Mouse (Mus musculus) T-cell, adult 2 months (primary cell): ENCODE data around the gene Paqr7.
A peak's percentile ranks its signal among the peaks of the same experiment; 100 is the strongest.
"Not testable (repeated sequence)": the region's sequence is repeated elsewhere in the genome, so short reads cannot be mapped to it uniquely, and the experiment has no call there.

Source experiments
- DNase-seq: peaks from one replicate; pipeline ENCODE4 v3.0.0; 2022; ENCODE audit warnings: low spot score

Gene Paqr7

GRCm38 (mm10) chr4:134473764-134474163 lies 22.7 kb upstream of the Paqr7 start:
- DNase-seq: no peak

GRCm38 (mm10) chr4:134474240-134474639 lies 22.3 kb upstream of the Paqr7 start:
- DNase-seq: no peak

GRCm38 (mm10) chr4:134476899-134477298 lies 19.6 kb upstream of the Paqr7 start:
- DNase-seq: no peak

GRCm38 (mm10) chr4:134478031-134478430 lies 18.5 kb upstream of the Paqr7 start:
- peak; percentile 92 for DNase-seq

- DNase-seq: no peak
Measured at GRCm38 (mm10) chr4:134479839-134480238, 16.7 kb upstream of the Paqr7 start.

- peak; percentile 68 for DNase-seq
Measured at GRCm38 (mm10) chr4:134480864-134481263, 15.6 kb upstream of the Paqr7 start.

- DNase-seq: no peak
Measured at GRCm38 (mm10) chr4:134481270-134481669, 15.2 kb upstream of the Paqr7 start.

GRCm38 (mm10) chr4:134482442-134482841 lies 14.1 kb upstream of the Paqr7 start:
- DNase-seq: no peak

- DNase-seq: no peak
Measured at GRCm38 (mm10) chr4:134483078-134483688, 13.3 kb upstream of the Paqr7 start.

- no peak for DNase-seq
Measured at GRCm38 (mm10) chr4:134483696-134484095, 12.8 kb upstream of the Paqr7 start.

GRCm38 (mm10) chr4:134484231-134484630 lies 12.3 kb upstream of the Paqr7 start:
- DNase-seq: no peak

- DNase-seq: no peak
Measured at GRCm38 (mm10) chr4:134485151-134485900, 11.2 kb upstream of the Paqr7 start.

GRCm38 (mm10) chr4:134488211-134488610 lies 8.3 kb upstream of the Paqr7 start:
- no peak for DNase-seq

GRCm38 (mm10) chr4:134489986-134490665 lies 6.4 kb upstream of the Paqr7 start:
- no peak for DNase-seq

- no peak for DNase-seq
Measured at GRCm38 (mm10) chr4:134491716-134492115, 4.8 kb upstream of the Paqr7 start.

GRCm38 (mm10) chr4:134494161-134494560 lies 2.3 kb upstream of the Paqr7 start:
- not testable (repeated sequence) for DNase-seq

- DNase-seq: peak; percentile 96
Measured at GRCm38 (mm10) chr4:134494780-134495545, 1.5 kb upstream of the Paqr7 start.

- no peak for DNase-seq
Measured at GRCm38 (mm10) chr4:134495546-134495923, 962 bp upstream of the Paqr7 start.

GRCm38 (mm10) chr4:134497223-134497622 lies 726 bp downstream of the Paqr7 start:
- no peak for DNase-seq

GRCm38 (mm10) chr4:134497986-134498731 lies 1.7 kb downstream of the Paqr7 start:
- DNase-seq: no peak

- not testable (repeated sequence) for DNase-seq
Measured at GRCm38 (mm10) chr4:134498983-134499382, 2.5 kb downstream of the Paqr7 start.

GRCm38 (mm10) chr4:134501095-134501494 lies 4.6 kb downstream of the Paqr7 start:
- DNase-seq: no peak
